Mouse (Mus musculus): ENCODE data around the gene Pnp.
"Not testable (repeated sequence)": the region's sequence is repeated elsewhere in the genome, so short reads cannot be mapped to it uniquely, and the experiment has no call there.

Pnp gene

GRCm38 (mm10) chr14:50930754-50931492 lies at the start of gene Pnp, which contains the start of gene Pip4p1:
Pnp (plus strand) TSS chr14:50931082.
Pip4p1 (minus strand) TSS chr14:50930856.
- DNase-seq: peak; percentile 99

DNA sequence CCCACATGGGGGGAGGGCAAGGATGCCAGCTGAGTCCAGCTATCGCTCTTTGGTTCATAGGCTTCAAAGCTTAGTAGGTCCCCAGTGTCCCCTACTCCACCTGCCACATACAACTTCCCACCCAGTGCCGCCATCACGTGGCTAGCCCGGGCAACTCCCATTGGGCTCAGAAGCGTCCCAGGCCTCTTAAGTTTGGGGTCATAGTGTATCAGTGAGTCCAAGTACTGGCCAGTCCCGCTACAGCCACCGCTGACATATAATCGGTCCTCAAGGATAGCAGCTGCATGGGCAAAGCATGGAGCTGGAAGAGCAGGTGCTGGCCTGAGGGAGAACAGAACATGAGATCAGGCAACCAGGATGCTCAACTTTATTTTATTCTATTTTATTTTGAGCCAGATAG lies 39.3 kb upstream of the Pnp start:
- no peak for DNase-seq

GRCm38 (mm10) chr14:50892091-50892490 lies 38.8 kb upstream of the Pnp start:
- no peak for DNase-seq

DNA sequence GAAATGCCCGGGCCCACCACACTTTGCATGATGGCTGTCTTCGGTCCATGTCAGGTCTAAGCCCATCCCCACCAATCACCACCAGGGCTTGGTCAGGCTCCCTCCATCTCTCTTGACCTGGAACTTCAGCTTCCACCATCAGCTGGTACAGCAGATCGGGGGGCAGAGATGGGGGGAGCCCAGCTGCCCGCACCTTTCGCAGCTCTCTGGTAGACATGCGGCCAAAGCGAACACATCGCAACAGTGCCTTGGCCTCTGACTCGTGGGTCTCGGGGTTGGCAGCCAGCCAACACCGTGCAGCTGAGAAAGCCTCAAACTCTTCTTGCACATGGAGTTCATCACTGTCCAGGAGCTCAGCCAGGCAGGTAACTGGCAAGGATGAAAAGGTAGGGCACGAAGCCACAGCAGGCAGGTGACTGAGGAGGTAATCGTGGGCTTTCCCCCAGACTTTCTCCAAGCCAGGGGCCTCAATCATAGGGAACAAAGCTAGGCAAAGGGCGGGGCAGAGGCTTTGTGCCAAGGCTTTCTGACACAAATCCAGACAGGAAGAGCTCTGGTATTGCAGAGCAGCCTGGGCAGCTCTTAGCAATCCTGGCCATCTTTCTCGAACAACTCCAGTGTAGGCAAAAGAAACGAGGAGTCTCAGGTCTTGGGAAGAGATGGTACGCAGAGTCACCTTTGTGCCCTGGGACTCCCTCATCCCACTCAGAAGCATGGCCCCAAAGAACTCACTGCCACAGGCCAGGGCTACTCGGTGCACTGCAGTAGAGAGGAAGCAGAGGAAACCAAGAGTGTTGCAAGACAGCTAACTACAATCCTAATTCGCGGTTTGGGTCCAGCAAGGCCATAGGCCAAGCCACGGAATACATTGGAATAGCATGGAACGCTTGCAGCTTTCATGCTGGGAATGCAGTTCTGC lies 38.1 kb upstream of the Pnp start:
- DNase-seq: no peak

GRCm38 (mm10) chr14:50895407-50895806 lies 35.5 kb upstream of the Pnp start:
- DNase-seq: no peak

- DNase-seq: no peak
These were observed 34.7 kb upstream of the Pnp start for GRCm38 (mm10) chr14:50895985-50896746.

DNA sequence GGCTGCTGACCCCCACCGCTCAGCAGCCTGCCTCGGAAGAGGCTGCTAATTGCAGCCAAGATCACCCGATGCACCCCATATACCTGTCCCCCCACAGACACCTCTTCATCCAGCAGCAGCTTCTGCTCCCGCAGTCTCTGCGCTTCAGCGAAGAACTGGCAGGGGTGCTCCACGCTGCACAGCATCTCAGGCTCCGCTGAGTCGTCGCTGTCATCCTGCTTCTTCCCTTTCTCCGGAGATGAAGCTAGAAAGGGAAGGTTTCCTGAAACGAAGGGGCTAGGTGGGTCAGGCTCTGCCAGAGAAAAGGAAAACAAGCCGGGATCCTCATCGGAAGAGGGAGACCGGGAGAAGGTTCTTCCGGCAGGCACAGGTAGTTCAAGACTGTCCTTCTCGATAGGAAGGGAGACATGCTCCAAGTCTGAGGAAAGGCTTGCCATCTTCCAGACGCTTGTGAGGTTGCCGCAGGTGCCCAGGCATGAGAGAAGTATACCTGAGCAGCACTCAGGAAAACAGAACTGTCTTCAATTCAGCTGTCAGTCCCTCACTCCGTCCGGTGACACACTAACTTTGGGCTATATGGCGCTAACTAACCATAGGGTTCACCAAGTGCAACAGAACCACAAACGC lies 34.0 kb upstream of the Pnp start:
- DNase-seq: no peak

GRCm38 (mm10) chr14:50897374-50897765 lies 33.5 kb upstream of the Pnp start, which contains the start of gene Klhl33:
Klhl33 (minus strand) TSS chr14:50897507.
- DNase-seq: no peak

- DNase-seq: not testable (repeated sequence)
These were observed 32.9 kb upstream of the Pnp start for GRCm38 (mm10) chr14:50897992-50898391.

- no peak for DNase-seq
These were observed 26.7 kb upstream of the Pnp start for GRCm38 (mm10) chr14:50903973-50904827.

DNA sequence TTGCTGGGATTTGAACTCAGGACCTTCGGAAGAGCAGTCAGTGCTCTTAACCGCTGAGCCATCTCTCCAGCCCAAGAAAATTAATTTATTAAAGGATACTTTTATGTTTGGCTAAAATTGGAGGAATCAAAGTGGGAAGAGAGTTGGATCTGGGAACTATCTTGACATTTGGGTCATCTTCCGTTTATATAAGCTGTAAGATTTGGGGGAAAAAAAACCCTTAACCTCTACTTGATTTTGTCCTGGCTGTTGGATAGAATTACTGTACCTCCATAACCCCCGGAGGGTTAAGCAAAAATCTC lies 26.1 kb upstream of the Pnp start:
- DNase-seq: no peak

DNA sequence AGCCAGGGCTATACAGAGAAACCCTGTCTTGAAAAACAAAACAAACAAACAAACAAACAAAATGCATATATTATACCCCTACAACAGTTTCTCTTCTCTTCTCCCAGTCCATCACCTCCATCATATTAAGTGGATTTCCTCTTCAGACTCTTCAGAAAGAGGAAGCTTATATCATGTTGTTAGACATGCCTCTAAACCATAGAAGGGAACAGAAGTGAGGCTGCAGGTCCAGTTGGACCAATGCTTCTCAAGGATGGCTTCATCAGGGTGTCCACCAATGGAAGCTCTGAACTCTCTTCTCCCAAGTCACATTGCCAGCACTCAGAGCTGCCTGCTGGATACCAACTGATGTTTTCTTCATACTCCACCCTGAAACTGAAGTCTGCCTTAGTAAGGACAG lies 25.6 kb upstream of the Pnp start:
- DNase-seq: not testable (repeated sequence)

DNA sequence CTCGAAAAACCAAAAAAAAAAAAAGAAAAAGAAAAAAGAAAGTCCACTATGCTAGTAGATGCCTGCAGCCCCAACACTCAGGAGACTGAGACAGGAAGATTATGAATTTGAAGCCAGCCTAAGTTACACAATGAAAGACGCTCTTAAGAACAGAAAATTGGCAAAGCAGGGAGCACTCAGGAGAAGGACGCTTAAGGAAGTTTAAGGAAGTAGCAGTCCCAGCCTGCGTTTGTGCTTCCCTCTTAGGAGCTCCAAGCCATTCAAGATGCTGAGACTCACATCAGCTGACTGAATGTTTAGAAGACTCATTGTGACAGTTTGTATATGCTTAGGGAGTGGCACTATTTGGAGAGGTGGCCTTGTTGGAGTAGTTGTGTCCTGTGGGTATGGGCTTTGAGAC lies 22.8 kb upstream of the Pnp start:
- no peak for DNase-seq

DNA sequence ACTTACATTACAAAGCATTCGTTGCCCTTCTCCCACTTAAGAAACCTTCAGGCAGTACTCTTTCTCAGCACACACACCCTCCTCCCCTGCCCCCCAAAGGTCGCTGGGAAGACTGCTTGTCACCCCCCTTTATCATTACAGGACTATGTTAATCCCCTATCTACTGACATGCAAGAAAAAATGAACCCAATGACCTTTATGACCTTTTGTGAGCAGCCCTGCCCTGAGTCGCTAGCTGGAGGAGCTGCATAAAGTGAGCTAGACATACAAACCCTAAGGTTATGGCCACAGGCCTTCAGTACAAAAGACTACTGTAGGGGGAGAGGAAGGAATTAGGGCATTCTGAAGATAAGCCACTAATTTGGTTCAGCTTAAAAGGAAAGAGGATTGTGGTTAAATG lies 19.5 kb upstream of the Pnp start:
- DNase-seq: no peak

- DNase-seq: not testable (repeated sequence)
These were observed 7.4 kb upstream of the Pnp start for GRCm38 (mm10) chr14:50923437-50923836.

GRCm38 (mm10) chr14:50924281-50925064 lies 6.4 kb upstream of the Pnp start, which contains the start of the genes Osgep and Apex1:
Osgep (minus strand) TSS chr14:50924893.
Apex1 (plus strand) TSS chr14:50924968.
- DNase-seq: peak; percentile 95 to 96

- DNase-seq: no peak
These were observed 5.6 kb upstream of the Pnp start for GRCm38 (mm10) chr14:50925111-50925920.

- DNase-seq: no peak
These were observed 3.5 kb upstream of the Pnp start for GRCm38 (mm10) chr14:50927366-50927765.

DNA sequence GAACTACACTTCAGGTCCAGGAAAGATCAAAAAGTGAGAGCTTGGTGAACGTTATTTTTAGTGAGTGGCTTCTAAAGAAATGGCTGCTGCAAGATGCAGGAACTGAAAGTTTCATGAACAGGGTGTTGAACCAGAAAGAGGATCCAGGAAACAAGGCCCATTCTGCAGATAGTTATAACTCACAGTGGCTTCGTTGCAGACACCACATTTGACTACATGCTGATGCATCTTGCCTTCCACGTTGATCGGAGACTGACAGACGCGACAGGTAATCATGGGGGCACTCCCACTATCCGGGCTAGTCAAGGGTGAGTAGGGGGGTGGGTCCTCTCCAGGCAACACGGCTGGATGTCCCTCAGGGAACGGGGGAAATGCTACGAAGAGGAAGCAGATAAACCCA lies 931 bp upstream of the Pnp start:
- no peak for DNase-seq

DNA sequence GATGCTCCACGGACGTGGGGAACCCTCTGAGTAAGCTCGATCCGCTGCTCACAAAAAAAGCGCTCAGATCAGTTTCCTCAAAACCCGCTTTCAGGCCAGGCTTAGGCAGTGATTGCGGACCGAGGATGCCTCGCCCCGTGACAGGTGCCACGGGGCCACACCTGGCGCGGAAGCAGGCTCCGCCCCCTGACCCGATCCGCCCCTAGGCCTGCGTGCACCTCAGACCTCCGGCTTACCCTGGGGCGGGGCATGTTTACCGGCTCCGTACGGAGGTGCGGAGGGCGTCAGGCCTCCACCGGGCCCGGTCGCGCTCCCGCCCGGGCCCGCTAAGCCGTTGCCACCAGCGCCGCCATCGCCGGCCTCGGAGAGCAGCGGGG lies 517 bp upstream of the Pnp start:
- DNase-seq: no peak

Measured in thymus, postnatal 36 days (tissue).